Mouse (Mus musculus) urinary bladder, adult 2 months (tissue): ENCODE results near the gene Fam110a. TPM values are rescaled to one million over a fixed set of nuclear protein-coding genes. Genes with fewer than 3 reads are reported as not detected.

Experiments used
- DNase-seq: peaks from one replicate; pipeline ENCODE4 v3.0.0; 2022; ENCODE audit warnings: low spot score
- polyA plus RNA-seq: library from polyadenylated mRNA; depleted of rRNA; stranded (reverse); fragments of >200 nt; gene quantifications from 2 replicates; pipeline ENCODE4 v1.2.3, GENCODE M21; 2012; rRNA removed

The Fam110a gene
- polyA plus RNA-seq = 20.0 and 20.2 TPM in 2 replicates

DNA sequence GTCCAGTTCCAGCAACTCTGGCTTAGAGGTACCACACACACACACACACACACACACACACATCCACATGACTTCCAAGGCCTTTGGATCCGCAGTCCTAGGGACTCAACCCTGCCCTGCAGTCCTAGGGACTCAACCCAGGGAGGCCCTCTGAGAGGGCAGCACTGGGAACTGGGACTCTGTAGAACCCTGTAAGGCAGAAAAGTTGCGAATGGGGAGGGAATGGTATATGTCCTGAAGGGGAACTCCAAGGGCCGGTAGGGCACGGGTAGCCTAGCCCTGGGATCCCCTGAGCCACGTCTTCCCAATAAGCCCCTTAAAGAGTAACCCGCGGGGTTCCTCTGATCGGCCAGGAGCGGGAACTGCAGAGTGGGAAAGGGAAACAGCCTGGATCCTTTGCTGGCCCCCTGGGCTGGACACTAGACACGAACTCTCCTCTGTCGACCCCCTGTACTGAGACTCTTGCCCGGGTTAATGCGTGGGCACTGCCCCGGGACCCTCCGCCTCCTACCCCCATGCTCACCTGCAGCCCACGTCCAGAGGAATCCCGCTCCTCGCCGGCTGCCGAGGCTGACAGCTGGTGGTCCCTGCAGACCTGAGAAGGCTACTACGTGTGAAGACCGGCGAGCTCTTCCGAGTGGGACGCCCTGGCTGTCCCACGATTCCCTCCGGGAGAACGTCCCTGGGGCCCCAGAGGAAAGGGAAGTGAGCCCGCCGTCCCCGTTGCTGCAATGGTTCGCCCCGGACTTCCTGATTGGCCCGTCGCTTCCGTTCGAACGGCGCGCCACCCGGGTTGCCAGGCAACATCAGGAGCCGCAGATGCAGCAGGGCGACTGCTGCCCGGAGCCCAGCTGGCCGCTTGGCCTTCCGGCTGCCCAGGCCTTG is at the start of gene Fam110a:
Gene Fam110a (minus strand): TSS at position 750 of the 885 bp plus-strand sequence.
- DNase-seq = peak; percentile 76

DNA sequence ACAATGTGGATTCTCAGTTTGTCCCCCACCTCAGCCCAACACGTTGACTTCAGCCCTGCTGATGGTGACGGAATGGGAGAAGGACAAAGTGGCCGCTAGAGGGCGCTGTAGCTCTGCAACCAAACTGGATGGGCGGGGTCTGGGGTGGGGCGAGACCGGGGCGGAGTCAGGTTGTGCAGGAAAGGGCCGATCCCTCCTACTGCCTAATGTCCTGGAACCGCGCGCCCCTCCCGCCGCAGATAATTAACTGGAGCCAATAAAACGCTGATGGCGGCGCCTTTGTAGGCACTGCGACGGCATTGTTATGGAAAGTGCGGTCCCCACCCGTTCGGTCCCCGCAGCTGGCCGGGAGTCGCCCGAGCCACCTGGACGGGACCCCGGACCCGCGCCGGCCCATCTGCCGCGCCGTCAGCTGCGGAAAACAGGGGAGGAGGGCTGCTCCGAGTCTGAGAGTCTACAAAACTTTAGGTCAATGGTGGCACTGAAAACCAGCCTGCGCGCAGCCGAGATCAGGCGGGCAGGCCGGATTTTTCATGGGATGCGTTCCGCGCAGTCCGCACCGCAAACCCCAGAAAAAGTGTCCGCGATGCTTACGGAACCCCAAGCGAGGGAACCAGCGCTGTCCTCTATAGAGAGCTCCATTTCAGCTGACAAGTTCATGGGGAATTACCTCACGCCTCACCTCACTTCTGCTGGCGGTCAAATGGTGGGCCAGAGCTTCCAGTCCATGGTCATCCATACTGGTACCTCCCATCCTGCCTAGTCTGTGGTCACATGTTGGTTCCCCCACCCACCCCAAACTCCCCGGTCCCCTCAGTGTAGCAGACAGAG is 49.4 kb upstream of the Fam110a start:
- peak; percentile 75 for DNase-seq

DNA sequence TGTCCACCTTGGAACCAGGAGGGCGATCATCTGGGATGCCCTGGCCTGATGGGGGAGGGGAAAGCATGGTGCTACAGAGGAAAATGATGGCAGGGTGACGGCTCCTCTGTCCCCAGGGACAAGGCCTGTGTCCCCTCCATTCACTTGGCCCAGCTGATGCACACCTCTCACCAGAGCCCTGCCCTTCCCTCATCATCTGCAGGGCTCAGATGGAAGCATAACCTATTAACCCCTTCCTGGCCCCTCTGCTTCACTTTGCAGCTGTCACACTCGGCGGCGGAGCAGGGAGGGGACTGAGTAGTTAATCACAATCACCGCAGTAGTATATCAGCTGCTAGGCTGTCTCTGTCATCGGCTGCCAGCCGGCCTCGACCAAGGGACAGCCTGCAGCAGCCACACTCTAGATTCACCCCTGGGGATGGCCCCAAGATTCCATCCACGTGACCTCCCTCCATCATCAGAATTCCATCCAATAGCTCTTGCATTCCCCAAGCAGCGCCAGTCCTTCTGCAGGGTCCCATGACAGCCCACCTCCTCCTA is 44.9 kb upstream of the Fam110a start:
- DNase-seq = no peak

DNA sequence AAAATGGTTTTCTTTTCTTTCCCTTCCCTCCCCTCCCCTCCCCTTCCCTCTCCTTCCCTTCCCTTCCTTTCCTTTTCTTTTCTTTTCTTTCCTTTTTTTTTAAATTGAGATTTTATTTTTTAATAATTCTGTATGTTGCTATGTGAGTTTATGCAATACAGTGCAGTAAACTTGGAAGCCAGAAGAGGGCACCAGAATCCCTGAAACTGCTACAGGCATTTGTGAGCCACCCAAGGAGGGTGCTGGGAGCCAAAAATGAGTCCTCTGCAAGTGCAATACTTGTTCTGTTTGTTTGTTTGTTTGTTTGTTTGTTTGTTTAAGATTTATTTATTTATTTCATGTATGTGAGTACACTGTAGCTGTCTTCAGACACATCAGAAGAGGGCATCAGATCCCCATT is 42.0 kb upstream of the Fam110a start:
- DNase-seq = no peak

DNA sequence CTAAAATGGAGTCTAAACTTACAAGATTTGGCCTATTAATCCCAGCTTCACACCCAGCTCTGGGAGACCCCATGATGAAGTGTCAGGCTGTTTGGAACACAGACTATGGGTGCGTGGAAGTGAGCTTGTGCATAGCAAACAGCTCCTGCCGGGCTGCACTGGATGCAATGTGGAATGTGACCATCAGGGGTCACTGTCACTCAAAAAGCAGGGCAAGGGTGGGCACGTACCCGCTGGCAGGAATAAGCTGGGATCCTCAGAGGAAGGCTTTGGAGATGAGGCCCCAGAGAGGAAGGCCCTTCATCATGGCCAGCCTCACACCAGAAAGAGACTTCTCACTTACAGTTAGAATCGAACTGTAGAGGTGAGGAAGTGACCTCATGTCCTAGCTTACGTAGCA is 40.2 kb upstream of the Fam110a start:
- no peak for DNase-seq

DNA sequence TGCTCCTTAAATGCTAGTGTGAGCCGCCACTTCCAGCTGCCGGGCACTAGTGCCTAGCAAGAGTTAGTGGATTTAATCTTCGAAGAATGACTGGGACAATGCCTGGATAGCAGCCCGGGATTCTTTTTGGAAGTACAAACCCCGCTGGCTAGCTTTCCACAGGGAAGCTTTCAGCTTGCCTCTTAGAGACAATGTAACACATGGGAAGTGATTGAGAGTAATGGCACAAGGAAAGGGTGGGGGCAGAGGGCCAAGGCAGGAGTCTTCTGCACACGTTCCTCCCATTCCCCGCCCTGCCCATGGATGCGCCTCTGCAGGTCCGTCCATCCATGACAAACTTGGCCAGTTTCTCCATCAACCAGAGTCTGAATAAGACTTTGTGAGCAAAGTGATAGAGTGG is 36.6 kb upstream of the Fam110a start:
- no peak for DNase-seq

DNA sequence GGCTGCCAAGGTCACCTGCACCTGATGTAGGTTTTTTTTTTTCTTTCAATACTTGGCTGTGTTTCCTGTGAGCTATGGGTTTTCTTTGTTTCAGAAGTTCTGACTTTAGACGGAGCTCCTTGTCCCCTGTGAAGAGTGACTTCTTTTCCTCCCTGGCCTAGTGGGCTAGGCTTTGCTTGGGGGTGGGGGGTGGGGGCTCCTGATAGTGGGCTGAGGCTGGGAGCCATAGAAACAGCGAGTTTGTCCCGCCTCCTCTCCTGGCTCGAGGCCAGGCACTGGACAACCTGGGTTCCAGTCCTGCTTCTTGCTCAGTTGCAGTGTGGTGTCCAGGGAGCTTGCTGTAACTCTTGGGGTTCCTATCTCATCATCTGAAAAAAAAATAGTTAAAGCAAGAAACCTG is 36.0 kb upstream of the Fam110a start:
- DNase-seq = no peak

DNA sequence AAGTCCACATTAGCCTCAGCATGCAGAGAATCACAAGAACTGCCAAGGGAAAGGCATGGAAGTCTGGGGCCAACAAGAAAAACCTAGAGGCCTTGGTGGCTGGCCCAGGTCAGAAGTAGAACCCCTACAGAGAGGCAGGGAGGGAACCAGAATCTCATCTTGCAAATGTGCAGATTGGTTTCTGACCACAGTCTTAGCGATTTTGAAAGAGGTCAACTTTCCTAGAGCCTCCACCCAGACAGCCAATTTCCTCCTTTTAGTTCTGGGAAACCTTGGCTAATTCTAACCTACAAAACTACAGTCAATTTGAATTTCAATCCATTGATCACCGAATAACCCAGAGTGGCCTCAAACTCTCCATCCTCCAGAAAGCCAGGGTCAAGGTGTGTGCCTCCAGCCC is 32.7 kb upstream of the Fam110a start:
- no peak for DNase-seq

DNA sequence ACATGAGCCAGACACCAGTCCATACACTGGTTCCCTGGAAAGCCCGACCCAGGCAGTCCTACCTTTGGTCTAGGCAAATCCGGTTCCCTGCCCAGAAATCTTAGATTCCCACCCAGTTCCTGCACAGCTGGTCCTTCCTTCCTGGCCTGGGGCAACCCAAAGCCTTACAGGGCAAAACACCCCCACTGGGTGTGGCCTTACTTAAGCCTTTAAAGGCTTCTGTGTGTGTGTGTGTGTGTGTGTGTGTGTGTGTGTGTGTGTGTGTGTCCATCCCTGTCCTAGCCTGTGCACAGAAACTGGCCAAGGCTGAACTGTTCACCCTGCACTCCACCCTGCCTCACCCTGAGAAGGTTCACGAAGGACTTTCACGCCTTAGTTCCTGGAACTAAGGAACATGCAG is 32.2 kb upstream of the Fam110a start:
- DNase-seq = no peak

DNA sequence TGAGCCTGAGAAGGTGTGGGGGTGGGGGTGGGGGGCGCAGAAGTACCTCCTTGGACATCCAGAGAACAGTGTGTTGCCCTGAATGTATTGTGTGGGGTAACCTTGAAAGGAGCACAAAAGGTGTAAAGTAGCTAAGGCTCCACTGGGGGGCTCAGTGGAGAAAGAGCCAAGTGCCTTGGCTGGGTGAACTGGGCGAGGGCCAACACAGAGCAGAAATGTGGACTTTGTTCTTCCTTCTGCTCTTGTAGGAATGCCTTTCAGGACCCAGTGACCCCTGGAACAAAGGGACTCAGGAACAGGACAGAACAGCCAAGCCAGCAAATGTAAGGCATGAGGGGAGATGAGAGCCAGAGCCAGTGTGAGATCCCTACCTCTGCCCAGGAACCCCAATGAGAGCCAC is 31.7 kb upstream of the Fam110a start:
- no peak for DNase-seq

DNA sequence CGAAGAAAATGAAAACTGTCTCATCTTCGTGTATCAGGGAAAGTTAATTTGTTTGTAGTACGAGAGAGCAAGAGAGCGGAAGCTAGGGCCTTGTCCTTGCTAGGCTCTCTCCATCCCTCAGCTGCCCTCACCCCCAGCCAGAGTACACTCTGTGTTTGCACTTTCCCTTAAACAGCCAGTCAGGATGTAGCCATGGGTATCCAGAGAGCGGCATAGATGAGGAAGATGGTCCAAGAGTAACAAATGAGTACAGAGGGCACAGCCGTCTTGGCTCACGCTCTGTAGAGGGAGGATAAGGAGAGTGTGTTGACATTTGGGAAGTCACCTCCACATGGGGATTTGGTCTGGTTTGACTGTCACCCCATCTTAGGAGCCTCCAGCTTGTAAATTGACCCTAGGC is 30.6 kb upstream of the Fam110a start:
- DNase-seq = no peak

DNA sequence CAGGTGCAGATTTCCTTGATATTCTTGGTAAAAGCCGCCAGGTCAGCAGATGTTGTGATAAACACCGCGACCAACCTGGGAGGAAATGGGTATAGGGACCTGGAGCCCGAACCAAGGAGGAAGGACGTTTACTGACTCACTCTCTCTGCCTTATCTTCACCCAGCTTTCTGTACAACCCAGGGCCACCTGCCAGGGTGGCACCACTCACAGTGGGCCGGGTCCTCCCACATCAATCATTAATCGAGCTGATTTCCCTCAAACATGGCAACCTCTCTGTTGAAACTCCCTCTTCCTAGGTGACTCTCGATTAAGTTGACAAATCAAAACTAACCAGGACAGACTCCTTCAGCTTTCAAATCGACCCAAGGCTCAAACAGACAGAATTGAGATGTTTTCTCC is 30.2 kb upstream of the Fam110a start:
- DNase-seq = no peak

DNA sequence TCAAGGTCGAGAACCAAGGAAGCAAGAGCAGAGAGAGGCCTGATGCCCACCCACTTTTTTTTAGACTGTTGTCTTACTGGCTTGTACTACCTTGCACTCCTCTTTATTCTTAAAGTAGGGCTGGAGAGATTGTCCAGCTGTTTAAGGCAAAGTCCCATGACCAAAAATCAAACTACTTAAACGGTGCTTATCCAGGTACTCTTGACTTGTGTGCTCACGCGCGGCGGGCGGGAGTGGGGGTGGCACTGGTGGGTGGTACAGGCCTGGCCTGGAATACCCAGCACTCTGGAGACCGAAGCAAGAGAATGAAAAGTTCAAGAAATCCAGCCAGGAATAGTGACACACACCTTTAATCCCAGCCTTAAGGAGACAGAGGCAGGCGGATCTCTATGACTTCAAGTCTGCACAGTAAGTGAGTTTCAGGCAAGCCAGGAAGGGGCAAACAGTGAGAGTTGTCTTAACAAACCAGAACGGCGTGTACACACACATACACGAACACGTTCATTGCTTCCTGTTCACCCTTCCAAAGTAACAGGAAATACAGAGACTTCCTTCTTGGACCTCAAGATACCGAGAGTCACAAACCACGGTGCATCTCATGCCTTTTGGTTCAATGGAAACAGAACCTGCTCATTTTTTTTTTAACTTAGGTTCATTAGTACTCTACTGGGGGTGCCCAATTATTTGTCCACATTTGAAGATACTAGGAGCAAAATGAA is 29.2 kb upstream of the Fam110a start:
- DNase-seq = no peak

DNA sequence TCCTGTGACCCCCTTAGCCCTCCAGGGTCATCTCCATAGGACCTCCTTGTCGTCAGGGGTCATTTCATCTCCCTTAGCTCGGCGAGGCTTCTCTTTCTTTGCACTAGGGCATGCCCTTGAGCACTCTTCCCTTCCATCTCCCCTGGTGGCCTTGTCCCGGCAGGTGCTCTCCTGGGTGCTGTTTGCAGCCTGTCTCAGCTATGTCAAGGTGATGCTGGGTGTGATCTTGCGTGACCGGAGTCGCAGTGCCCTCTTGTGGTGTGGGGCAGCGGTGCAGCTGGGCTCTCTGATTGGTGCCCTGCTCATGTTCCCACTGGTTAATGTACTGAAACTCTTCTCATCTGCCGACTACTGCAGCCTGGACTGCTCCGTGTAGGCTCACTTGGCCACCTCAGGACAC is 27.8 kb upstream of the Fam110a start:
- DNase-seq = no peak

DNA sequence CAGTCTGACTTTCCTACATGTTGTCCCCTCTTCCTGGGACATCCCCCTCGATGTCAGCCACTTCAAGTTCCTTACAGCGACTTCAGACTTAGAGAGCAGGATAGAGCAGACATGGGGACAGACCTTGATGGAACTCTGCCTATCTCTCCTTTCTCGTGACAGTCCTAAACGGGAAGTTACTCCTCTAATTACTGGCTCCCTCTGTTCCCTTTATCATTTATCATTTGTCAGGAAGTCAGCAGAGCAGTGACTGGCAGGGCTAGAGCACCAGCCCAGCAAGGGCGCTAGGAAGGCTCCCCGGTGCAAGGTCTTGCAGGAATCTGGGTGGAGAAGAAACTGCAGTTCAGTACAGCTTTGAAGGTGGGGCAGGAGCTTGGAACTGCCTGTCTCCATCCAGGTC is 22.5 kb upstream of the Fam110a start:
- DNase-seq = no peak

DNA sequence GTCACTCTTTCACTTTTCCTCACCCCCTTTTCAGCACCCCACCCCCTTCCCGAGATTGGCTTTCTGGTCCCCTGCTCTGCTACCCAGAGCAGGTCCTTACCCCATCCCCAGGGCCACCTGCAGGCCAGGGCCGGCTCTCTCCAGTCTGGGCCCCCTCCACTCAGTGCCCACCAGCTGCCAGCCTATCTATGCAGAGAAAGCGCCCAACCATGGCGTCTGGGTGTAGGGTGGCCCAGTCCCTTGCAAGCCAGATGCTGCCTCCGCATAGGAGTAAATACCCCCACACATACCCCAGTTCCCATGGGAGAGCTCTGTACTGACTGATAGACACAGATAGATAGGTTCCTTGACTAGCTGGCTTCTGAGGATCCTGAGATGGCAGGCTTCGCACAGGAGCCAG is 20.7 kb upstream of the Fam110a start:
- DNase-seq = no peak

DNA sequence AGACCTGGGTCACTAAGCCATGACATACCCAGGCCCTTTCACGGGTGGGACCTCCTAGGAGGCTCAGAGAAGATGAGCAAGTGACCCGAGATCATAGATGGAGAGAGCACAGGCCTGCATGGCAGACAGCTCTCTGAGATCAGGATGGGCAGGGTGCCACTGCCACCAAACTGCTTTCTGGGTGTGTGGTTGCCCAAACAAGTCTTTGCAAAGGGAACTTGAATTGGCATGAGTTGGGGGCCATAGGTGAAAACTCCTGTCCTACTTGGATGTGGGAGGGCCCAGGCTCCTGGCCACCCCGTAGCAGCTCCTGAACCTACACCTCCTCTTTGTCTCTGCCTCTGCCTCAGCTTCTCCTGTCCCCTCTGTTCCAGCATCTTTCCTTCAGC is 20.3 kb upstream of the Fam110a start:
- peak; percentile 37 for DNase-seq

DNA sequence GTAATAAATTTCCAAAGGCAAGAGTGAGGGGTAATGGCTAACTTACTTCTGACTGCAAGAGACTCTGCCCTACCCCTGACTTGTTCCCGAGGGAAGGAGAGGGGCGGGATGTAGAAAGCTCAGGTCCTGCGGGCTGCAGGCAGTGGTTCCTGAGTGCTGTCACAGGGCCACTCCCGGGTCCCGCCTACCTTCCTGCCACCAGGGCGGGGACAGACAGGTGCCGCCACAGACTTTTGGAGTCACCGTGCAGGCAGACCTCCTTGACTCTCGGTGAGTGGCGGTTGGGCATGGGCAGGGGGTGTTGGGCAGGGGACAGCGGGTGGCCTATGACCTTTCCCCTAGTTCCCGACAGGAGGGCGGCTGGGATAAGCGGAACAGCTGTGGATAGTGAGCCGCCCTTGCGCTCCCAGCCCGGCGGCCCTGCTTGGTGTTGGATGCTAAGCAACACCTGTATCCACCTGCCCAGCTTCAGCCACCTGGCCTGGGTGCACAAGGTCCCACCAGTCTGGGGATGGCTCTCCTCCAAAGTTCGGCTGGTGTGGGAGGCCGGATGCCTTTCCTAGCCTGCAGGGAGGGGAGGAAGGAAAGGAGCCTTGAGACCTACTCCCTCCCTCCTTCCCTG is 19.8 kb upstream of the Fam110a start:
- DNase-seq = peak; percentile 58

DNA sequence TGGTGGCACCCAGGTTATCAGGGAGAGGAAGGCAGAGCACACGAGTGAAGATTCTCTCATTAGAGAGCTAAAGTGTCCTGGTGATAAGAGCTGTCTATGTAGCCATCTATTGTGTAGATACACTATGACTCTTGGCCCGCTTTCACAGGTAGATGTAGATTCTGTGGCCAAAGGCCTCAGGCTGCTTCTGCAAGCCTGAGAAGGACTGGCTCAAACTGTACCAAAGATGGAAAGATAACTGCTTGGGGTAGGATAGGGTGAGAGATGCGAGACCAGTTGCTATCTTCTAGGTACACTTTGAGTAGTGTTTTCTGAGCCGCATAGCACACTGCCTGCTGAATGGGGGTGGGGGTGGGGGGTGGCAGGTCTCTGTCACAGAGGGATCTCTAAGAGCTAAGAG is 18.9 kb upstream of the Fam110a start:
- DNase-seq = no peak

DNA sequence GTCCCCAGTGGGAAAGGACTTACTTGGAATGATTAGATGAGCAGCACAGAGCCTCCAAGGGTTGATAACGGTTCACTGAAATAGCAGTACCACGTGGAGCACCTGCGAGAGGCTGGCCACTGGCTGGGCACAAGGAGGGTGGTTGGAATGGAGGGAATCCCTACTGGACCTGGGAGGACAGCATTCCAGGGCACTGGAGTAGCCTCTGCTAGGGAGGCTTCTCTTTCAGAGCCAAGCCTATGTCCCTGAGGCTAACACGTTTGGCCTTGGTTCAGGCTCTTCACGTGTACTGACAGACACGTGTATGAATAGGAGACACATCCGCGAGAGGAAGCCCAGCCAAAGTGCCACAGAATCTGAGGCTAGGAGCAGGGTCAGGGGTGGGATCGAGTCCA is 18.5 kb upstream of the Fam110a start:
- no peak for DNase-seq

DNA sequence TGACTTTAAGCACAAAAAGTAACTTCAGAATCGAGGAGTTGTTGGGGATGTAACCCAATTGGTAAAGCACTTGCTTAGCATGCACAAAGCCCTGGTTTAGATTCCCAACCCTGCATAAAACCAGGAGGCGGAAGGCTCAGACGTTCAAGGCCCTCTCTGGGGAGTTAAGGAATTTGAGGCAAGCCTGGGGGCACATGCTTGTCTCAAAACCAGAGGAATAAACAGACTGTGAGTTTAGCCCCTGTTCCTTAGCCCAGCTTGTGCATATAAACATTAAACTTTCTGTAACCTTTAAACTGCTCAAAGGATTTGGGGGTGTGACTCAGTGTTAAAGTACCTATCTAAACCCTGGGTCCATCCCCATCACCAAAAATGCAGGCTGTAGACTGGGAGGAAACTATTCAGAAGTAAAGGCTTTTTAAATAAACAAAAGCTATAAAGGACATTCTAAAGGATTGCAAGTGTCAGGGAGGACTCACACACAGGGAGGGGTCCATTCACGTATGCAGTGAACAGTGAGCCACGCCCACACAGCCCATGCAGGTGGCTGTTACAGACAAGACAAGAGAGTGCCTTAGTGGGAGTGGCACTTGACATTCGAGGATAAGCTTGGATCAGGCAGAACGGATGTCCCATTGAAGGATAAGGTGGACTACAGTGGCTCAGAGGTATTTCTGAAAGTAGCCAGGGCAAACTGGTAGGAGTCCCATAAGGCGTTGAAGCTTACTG is 17.9 kb upstream of the Fam110a start:
- DNase-seq = no peak
